Comparison of ENCODE assay signal across 18 mouse cellular contexts in the genomic region with DNA sequence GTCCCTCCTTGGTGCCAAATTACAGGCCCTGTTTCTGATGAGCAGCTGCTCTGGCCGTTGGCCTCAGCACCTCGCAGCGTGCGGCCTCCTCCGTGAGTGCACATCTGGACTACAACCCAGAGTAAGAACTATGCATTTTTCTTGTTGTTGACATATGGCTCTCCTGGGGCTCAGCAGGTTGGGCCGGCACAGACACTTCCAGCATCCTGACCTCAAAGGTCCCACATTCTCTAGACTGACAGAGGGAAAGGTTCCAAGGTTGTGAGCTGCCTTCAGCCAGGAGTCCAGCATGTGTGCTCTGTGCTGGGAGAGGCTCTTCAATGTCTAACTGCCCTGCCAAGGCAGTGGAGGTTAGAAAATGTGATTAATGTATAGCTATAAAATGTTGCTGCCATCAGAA. TPM values are rescaled to one million over a fixed set of nuclear protein-coding genes. Genes with fewer than 3 reads are reported as not detected.
A peak's percentile ranks its signal among the peaks of the same experiment; 100 is the strongest.
DNase-seq lines count a peak whose midpoint lies in the region; ATAC-seq and TF ChIP-seq lines count a peak whose summit lies in the region.
"Had no signal": no experiment of that assay in that cellular context is flagged by ENCODE, and none has a peak within 500 bp of the region (broad histone marks: within the 10 kb centered on the region; RNA-seq: fewer than 3 reads in every experiment).

No protein-coding gene starts in this region.

- H3K4me1 ChIP-seq in forebrain, embryonic 10.5 days = peaks cover 29% of the 10 kb centered on the region
- H3K4me1 ChIP-seq in forebrain, postnatal 0 days (ENCODE audit: insufficient read depth) = no peaks in the 10 kb centered on the region
- peaks cover 19% of the 10 kb centered on the region for H3K4me1 ChIP-seq in midbrain, embryonic 10.5 days
- no peaks in the 10 kb centered on the region for H3K4me1 ChIP-seq in midbrain, postnatal 0 days (ENCODE audit: insufficient read depth, low read length)
- H3K4me1 ChIP-seq in neural tube, embryonic 14.5 days (ENCODE audit: control insufficient read depth, insufficient read depth, low read length) = peaks cover 5% of the 10 kb centered on the region
- H3K4me1 ChIP-seq: embryonic facial prominence, embryonic 15.5 days; liver, embryonic 13.5 days; lung, embryonic 15.5 days; midbrain, embryonic 15.5 days had no signal

- H3K9ac ChIP-seq in forebrain, postnatal 0 days = no peak overlapping the region
- no peak overlapping the region for H3K9ac ChIP-seq in midbrain, postnatal 0 days (replicated peaks; ENCODE audit: low read length, poor library complexity, severe bottlenecking)
- H3K9ac ChIP-seq in neural tube, embryonic 14.5 days (replicated peaks; ENCODE audit: low read depth, low read length) = no peak overlapping the region
- H3K9ac ChIP-seq: embryonic facial prominence, embryonic 15.5 days; liver, embryonic 13.5 days; lung, embryonic 15.5 days; midbrain, embryonic 15.5 days had no signal

- 78% methylated on average over 6 of the region's 6 CpGs for WGBS in forebrain, embryonic 10.5 days
- 88% methylated on average over 6 of the region's 6 CpGs for WGBS in forebrain, postnatal 0 days
- 72% methylated on average over 6 of the region's 6 CpGs for WGBS in midbrain, embryonic 10.5 days
- 84% methylated on average over 6 of the region's 6 CpGs for WGBS in midbrain, postnatal 0 days
- 41% methylated on average over 6 of the region's 6 CpGs for WGBS in neural tube, embryonic 14.5 days

- no peaks in the 10 kb centered on the region for H3K36me3 ChIP-seq in forebrain, embryonic 10.5 days (replicated peaks)
- H3K36me3 ChIP-seq in forebrain, postnatal 0 days (ENCODE audit: insufficient read depth) = no peaks in the 10 kb centered on the region
- H3K36me3 ChIP-seq in midbrain, embryonic 10.5 days = no peaks in the 10 kb centered on the region
- no peaks in the 10 kb centered on the region for H3K36me3 ChIP-seq in midbrain, postnatal 0 days (ENCODE audit: insufficient read depth, low read length)
- no peaks in the 10 kb centered on the region for H3K36me3 ChIP-seq in neural tube, embryonic 14.5 days (ENCODE audit: control insufficient read depth, insufficient read depth, low read length)
- H3K36me3 ChIP-seq: embryonic facial prominence, embryonic 15.5 days; liver, embryonic 13.5 days; lung, embryonic 15.5 days; midbrain, embryonic 15.5 days had no signal

- H3K4me2 ChIP-seq in forebrain, postnatal 0 days (ENCODE audit: low read depth) = no peak overlapping the region
- no peak overlapping the region for H3K4me2 ChIP-seq in midbrain, postnatal 0 days (ENCODE audit: low read depth, low read length, poor library complexity, severe bottlenecking)
- no peak overlapping the region for H3K4me2 ChIP-seq in neural tube, embryonic 14.5 days (ENCODE audit: low read depth, low read length)
- H3K4me2 ChIP-seq: embryonic facial prominence, embryonic 15.5 days; heart, embryonic 11.5 days; liver, embryonic 13.5 days; lung, embryonic 15.5 days; midbrain, embryonic 15.5 days had no signal

- H3K27ac ChIP-seq in forebrain, embryonic 10.5 days = peak overlapping the region; percentile 53; the same call in 1 of the 2 replicates
- H3K27ac ChIP-seq in forebrain, postnatal 0 days (ENCODE audit: low read depth, low read length) = no peak overlapping the region
- H3K27ac ChIP-seq in midbrain, embryonic 10.5 days (replicated peaks) = peak overlapping the region; percentile 35
- no peak overlapping the region for H3K27ac ChIP-seq in midbrain, postnatal 0 days (ENCODE audit: low read depth, low read length)
- no peak overlapping the region for H3K27ac ChIP-seq in neural tube, embryonic 14.5 days (ENCODE audit: low read depth, low read length)
- H3K27ac ChIP-seq: embryonic facial prominence, embryonic 15.5 days; liver, embryonic 13.5 days; lung, embryonic 15.5 days; macrophage; midbrain, embryonic 15.5 days had no signal

- TF ChIP-seq CTCF in forebrain, postnatal 0 days (IDR thresholded peaks at IDR 0.05; ENCODE audit: low read depth) = no peak
- TF ChIP-seq CTCF in midbrain, postnatal 0 days (IDR thresholded peaks at IDR 0.05) = no peak

- no peak for ATAC-seq in forebrain, postnatal 0 days
- ATAC-seq in midbrain, postnatal 0 days (ENCODE audit: low FRiP score) = no peak
- peak; percentile 41; the same call in 1 of the 2 replicates for ATAC-seq in neural tube, embryonic 14.5 days (ENCODE audit: low read depth)
- ATAC-seq: midbrain, embryonic 15.5 days had no signal

- H3K9me3 ChIP-seq in forebrain, embryonic 10.5 days = no peaks in the 10 kb centered on the region
- no peaks in the 10 kb centered on the region for H3K9me3 ChIP-seq in forebrain, postnatal 0 days (ENCODE audit: low read length)
- H3K9me3 ChIP-seq in midbrain, embryonic 10.5 days (replicated peaks) = no peaks in the 10 kb centered on the region
- H3K9me3 ChIP-seq in midbrain, postnatal 0 days (ENCODE audit: low read length) = no peaks in the 10 kb centered on the region
- no peaks in the 10 kb centered on the region for H3K9me3 ChIP-seq in neural tube, embryonic 14.5 days (ENCODE audit: control insufficient read depth, low read length)
- H3K9me3 ChIP-seq: embryonic facial prominence, embryonic 15.5 days; liver, embryonic 13.5 days; lung, embryonic 15.5 days; midbrain, embryonic 15.5 days had no signal

- DNase-seq in forebrain, embryonic 10.5 days (ENCODE audit: extremely low spot score, low spot score) = no peak
- no peak for DNase-seq in forebrain, postnatal 0 days
- DNase-seq in midbrain, embryonic 10.5 days (ENCODE audit: low spot score) = no peak
- DNase-seq in midbrain, postnatal 0 days (ENCODE audit: low spot score) = no peak
- DNase-seq in forelimb bud, embryonic 11.5 days (ENCODE audit: low read depth, low spot score) = peak; percentile 46
- DNase-seq in layer of hippocampus, postnatal 36 days = no peak
- DNase-seq in left cerebral cortex, adult 18-20 months (ENCODE audit: low spot score in 2 of 2) = no peak
- DNase-seq: adrenal gland, adult 2 months; cerebellum, adult 11 months; liver, embryonic 13.5 days; thymus, adult 18-20 months had no signal

- no peaks in the 10 kb centered on the region for H3K27me3 ChIP-seq in forebrain, embryonic 10.5 days (ENCODE audit: poor library complexity, severe bottlenecking)
- no peaks in the 10 kb centered on the region for H3K27me3 ChIP-seq in forebrain, postnatal 0 days (ENCODE audit: insufficient read depth, low read length)
- no peaks in the 10 kb centered on the region for H3K27me3 ChIP-seq in midbrain, embryonic 10.5 days (ENCODE audit: low read depth, poor library complexity, severe bottlenecking)
- H3K27me3 ChIP-seq in midbrain, postnatal 0 days (ENCODE audit: insufficient read depth, low read length) = no peaks in the 10 kb centered on the region; the same call in 1 of the 2 replicates
- no peaks in the 10 kb centered on the region for H3K27me3 ChIP-seq in neural tube, embryonic 14.5 days (ENCODE audit: control insufficient read depth, insufficient read depth, low read length)
- H3K27me3 ChIP-seq: embryonic facial prominence, embryonic 15.5 days; liver, embryonic 13.5 days; lung, embryonic 15.5 days; midbrain, embryonic 15.5 days had no signal

- H3K4me3 ChIP-seq in forebrain, embryonic 10.5 days = no peak overlapping the region
- no peak overlapping the region for H3K4me3 ChIP-seq in forebrain, postnatal 0 days (ENCODE audit: low read depth, low read length)
- no peak overlapping the region for H3K4me3 ChIP-seq in midbrain, embryonic 10.5 days
- H3K4me3 ChIP-seq in midbrain, postnatal 0 days (ENCODE audit: low read depth, low read length) = no peak overlapping the region
- H3K4me3 ChIP-seq in neural tube, embryonic 14.5 days (ENCODE audit: low read depth, low read length) = no peak overlapping the region
- H3K4me3 ChIP-seq: embryonic facial prominence, embryonic 15.5 days; liver, embryonic 13.5 days; lung, embryonic 15.5 days; midbrain, embryonic 15.5 days had no signal

RNA-seq across cellular contexts. Expression of gene Pyroxd2, which starts 55.2 kb away (rescaled TPM):
- polyA plus RNA-seq in forebrain, embryonic 10.5 days (2016; fragmentation: Nextera tagmentation; extraction: Ambion mirVana) = 0.29 and 0.63 TPM in 2 replicates
- 1.3 and 2.6 TPM in 2 replicates for total RNA-seq in forebrain, postnatal 0 days (2014; rRNA removed)
- polyA plus RNA-seq in forebrain, postnatal 0 days (2015; fragmentation: Nextera tagmentation; extraction: Ambion mirVana) = 1.8 and 2.7 TPM in 2 replicates
- 0.46 and 0.83 TPM in 2 replicates for polyA plus RNA-seq in midbrain, embryonic 10.5 days (2016; fragmentation: Nextera tagmentation; extraction: Ambion mirVana)
- 3.0 and 4.0 TPM in 2 replicates for total RNA-seq in midbrain, postnatal 0 days (2014; rRNA removed)
- polyA plus RNA-seq in midbrain, postnatal 0 days (2015; fragmentation: Nextera tagmentation; extraction: Ambion mirVana) = 2.5 and 2.9 TPM in 2 replicates
- 1.5 and 1.6 TPM in 2 replicates for polyA plus RNA-seq in neural tube, embryonic 14.5 days (2014; fragmentation: Nextera tagmentation; extraction: Ambion mirVana)
- 1 to 10 TPM; 2.6 to 3.0 TPM for total RNA-seq in layer of hippocampus, postnatal 36 days (2021)
- 1 to 10 TPM; 2.9 to 3.0 TPM for total RNA-seq in left cerebral cortex, adult 18-20 months (2021)
- total RNA-seq: CH12.LX had no signal

Comparison
In these comparisons a context has a peak if more than half of its experiments do, and no peak if none do; other contexts are left out.
1. H3K27ac ChIP-seq: peak in forebrain, embryonic 10.5 days (single experiment) and midbrain, embryonic 10.5 days (single experiment); none in forebrain, postnatal 0 days (single experiment), midbrain, postnatal 0 days (single experiment) and neural tube, embryonic 14.5 days (single experiment).